Mouse (Mus musculus) neural tube, embryonic 11.5 days (tissue): ENCODE measurements around the gene Cep89. TPM values are rescaled to one million over a fixed set of nuclear protein-coding genes. Genes with fewer than 3 reads are reported as not detected.

Experiments used
- polyA plus RNA-seq: library from polyadenylated mRNA; unstranded; fragments of >200 nt; fragmentation: Nextera tagmentation; extraction: Ambion mirVana; gene quantifications from 2 replicates; pipeline ENCODE4 v1.2.1, GENCODE M21; 2014

The Cep89 gene
- polyA plus RNA-seq, 1 experiment from 2014 or later: 39.3 TPM

Other genes starting within 250 kb of the Cep89 start
- 0.25 and 0.89 TPM in 2 replicates for gene Slc7a10, start 210.7 kb upstream of the Cep89 start, polyA plus RNA-seq
- gene Lrp3, start 181.5 kb upstream of the Cep89 start, polyA plus RNA-seq: 18.7 and 21.6 TPM in 2 replicates
- gene Gpatch1, start 78.6 kb upstream of the Cep89 start, polyA plus RNA-seq: 20.0 and 21.4 TPM in 2 replicates
- gene Rhpn2, start 62.9 kb upstream of the Cep89 start, polyA plus RNA-seq: 3.3 and 3.6 TPM in 2 replicates
- 19.9 and 22.4 TPM in 2 replicates for gene Faap24, start 199 bp upstream of the Cep89 start, polyA plus RNA-seq
- not detected in 2 replicates for gene Slc7a9, start 51.8 kb downstream of the Cep89 start, polyA plus RNA-seq
- gene Tdrd12, start 140.7 kb downstream of the Cep89 start, polyA plus RNA-seq: 0.11 TPM in 1 of 2 replicates, not detected in the other
- gene Nudt19, start 159.3 kb downstream of the Cep89 start, polyA plus RNA-seq: 47.2 and 47.8 TPM in 2 replicates
- 0.18 and 0.24 TPM in 2 replicates for gene Rgs9bp, start 188.5 kb downstream of the Cep89 start, polyA plus RNA-seq
- gene Ankrd27, start 189.2 kb downstream of the Cep89 start, polyA plus RNA-seq: 28.0 and 28.2 TPM in 2 replicates